Mouse (Mus musculus): ENCODE data around the gene Sec22a. TPM values are rescaled to one million over a fixed set of nuclear protein-coding genes. Genes with fewer than 3 reads are reported as not detected.

Gene Sec22a
- polyA plus RNA-seq, 1 experiment = 0.07 TPM

GRCm38 (mm10) chr16:35271572-35271971 is 92.1 kb downstream of the Sec22a start:
- peaks cover 49% of the 10 kb centered on the region for H3K4me1 ChIP-seq
- H3K9me3 ChIP-seq = no peaks in the 10 kb centered on the region
- H3K4me3 ChIP-seq (replicated peaks) = no peak overlapping the region
- H3K36me3 ChIP-seq (replicated peaks; ENCODE audit: low read length) = peaks cover 33% of the 10 kb centered on the region
- H3K27me3 ChIP-seq (replicated peaks) = peaks cover 39% of the 10 kb centered on the region
- TF ChIP-seq GATA1 (IDR thresholded peaks at IDR 0.05; ENCODE audit: borderline replicate concordance, low read length) (no peak), FLI1 (IDR thresholded peaks at IDR 0.05; ENCODE audit: low read length) (no peak)

GRCm38 (mm10) chr16:35270945-35271344 is 92.8 kb downstream of the Sec22a start:
- Histone ChIP-seq H3K9me3 (no peaks in the 10 kb centered on the region), H3K36me3 (replicated peaks; ENCODE audit: low read length) (peaks cover 31% of the 10 kb centered on the region), H3K4me1 (peaks cover 49% of the 10 kb centered on the region), H3K4me3 (replicated peaks) (no peak overlapping the region), H3K27me3 (replicated peaks) (peaks cover 36% of the 10 kb centered on the region)
- no peak for TF ChIP-seq FLI1 (IDR thresholded peaks at IDR 0.05; ENCODE audit: low read length)
- no peak for TF ChIP-seq GATA1 (IDR thresholded peaks at IDR 0.05; ENCODE audit: borderline replicate concordance, low read length)

DNA sequence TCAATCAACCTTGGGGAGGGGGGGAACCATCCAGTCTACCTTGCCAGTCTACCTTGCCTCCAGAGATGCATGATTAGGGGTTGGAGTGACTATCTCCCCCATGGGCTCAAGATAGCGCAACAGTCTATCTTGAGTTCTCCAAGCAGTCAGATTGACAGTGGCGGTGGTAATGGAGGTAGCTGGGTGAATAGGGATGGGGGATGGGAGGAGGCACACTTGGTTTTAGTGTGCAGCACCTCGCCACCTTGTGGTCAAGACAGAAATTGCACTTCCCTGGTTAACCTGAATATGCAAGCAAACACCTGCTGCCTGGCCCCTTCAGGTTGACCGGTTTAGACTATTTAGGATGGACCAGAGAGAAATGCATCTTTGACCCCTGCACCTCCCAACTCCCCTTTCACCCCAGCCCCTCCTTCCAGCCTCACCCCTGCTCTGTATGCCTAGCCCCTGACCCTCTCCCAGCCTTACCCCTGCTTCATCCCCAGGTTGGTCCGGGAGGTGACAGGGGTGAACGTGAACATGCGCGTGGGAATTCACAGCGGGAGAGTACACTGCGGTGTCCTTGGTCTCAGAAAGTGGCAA is 93.3 kb downstream of the Sec22a start:
- Histone ChIP-seq H3K36me3 (replicated peaks; ENCODE audit: low read length) (peaks cover 30% of the 10 kb centered on the region), H3K4me1 (peaks cover 49% of the 10 kb centered on the region), H3K4me3 (replicated peaks) (no peak overlapping the region), H3K9me3 (no peaks in the 10 kb centered on the region), H3K27me3 (replicated peaks) (peaks cover 34% of the 10 kb centered on the region)
- TF ChIP-seq GATA1 (IDR thresholded peaks at IDR 0.05; ENCODE audit: borderline replicate concordance, low read length) (no peak), FLI1 (IDR thresholded peaks at IDR 0.05; ENCODE audit: low read length) (no peak)

Other genes with a start within 250 kb of the Sec22a start
- 3.9 and 4.7 TPM in 2 replicates for gene Adcy5, start 209.0 kb downstream of the Sec22a start, polyA plus RNA-seq (2012; ENCODE audit: insufficient read depth, low replicate concordance)
- 1.6 and 5.7 TPM in 2 replicates for gene Pdia5, start 127.0 kb upstream of the Sec22a start, polyA plus RNA-seq (2012; ENCODE audit: insufficient read depth, low replicate concordance)
- not detected in 2 replicates for gene Sema5b, start 177.2 kb upstream of the Sec22a start, polyA plus RNA-seq (2012; ENCODE audit: insufficient read depth, low replicate concordance)

Data from megakaryocyte, embryonic 14.5 days (primary cell).